Mouse (Mus musculus) kidney, postnatal 14 days (tissue): ENCODE measurements around the gene Hdac4.

ENCODE experiments used
- DNase-seq: peaks from one replicate; pipeline ENCODE4 v3.0.0; 2022; ENCODE audit warnings: mixed read lengths

The Hdac4 gene

DNA sequence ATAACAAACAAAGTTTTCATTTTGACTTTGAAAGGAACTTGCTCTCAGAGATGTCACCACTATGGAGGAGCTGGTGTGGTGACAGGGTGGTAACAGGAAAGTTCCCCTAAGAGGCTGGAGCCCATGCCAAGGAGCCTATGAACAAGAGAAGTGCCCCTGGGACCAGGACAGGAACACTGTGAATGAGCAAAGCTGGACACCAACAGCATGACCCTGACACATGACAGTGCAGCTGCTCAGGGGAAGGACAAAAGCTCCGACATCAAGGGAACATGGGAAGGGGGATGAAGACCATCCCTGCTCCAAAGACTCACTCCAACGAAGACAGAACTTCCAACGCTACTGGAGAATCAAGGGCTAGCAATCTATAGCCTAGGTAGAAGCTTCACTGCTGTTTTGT is 97.0 kb downstream of the Hdac4 start:
- no peak for DNase-seq

DNA sequence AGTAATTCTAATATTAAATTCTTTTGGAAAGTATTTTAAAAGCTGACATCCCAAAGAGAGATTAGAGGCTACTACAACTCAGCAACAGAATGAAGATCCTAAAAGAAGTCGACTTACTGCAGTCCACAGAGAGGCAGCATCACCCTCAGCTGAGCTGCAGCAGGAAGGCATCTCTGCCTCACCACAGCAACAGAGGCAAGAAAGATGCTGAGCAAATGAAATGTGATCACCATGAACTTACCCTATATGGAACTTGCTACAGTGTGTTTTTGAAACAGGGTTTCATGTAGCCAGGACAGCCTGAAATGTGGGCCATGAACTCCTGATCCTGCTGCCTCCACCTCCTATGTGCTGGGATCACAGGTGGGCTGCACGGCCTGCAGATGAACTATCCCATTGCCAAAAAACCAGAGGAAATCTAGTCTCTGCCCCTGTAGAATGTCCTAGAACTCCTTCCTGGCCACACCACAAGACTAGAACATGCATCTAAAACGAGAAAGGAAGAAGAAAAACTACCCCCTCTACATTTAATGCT is 98.4 kb downstream of the Hdac4 start:
- no peak for DNase-seq

DNA sequence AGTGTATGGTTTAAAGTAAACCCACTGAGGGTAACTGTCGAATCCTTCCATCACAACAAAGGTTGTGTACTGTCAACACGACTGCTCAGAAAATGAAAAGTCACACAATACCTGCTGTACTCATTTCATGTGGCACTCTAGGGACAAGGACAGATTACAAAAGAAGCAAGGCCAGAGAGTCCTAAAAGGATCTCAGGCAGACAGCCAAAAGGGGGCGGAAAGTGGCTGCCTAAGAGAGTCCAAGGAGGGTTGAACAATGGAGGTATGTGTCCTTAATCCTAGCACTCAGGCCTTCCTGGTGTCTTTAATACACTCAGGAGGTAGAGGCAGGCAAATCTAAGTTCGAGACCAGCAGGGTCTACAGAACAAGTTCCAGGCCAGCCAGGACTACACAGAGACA is 103.2 kb downstream of the Hdac4 start:
- no peak for DNase-seq

DNA sequence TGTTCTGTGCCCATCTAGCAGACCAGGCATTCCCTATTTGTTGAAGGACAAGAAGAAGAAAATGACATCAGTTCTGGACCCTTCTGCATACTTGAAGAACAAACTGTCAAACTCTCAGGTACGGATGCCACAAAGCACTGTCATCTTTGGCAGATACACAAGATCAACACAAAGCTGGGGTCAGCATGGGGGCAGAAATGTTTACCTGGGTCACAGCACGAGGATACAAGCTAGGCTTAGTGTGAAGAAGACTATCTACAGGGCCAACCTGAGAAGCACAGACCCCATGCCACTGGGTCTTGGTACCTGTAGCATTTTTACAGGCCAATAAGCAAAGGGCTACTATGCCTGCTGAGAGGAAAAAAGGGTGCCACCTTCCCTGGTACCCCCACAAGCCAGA is 107.7 kb downstream of the Hdac4 start:
- no peak for DNase-seq

DNA sequence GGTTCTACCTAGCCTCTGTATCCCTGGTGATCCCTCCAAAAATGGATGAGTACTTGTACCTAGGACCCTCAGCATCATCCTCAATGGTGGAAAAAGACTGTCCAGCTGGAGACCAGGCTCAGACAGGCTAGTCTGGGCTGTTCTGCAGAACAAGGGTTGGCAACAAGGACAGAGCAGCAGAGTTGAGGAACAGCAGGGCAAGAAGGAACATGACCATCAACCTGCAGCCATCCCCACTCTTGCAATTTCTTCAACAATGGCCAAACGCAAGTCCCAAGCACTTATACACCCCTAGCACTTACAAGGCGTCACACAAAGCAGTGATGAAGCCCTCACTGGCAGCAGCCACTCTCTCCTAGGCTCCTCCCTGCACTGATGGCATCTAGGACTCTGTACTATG is 108.2 kb downstream of the Hdac4 start:
- DNase-seq = no peak

DNA sequence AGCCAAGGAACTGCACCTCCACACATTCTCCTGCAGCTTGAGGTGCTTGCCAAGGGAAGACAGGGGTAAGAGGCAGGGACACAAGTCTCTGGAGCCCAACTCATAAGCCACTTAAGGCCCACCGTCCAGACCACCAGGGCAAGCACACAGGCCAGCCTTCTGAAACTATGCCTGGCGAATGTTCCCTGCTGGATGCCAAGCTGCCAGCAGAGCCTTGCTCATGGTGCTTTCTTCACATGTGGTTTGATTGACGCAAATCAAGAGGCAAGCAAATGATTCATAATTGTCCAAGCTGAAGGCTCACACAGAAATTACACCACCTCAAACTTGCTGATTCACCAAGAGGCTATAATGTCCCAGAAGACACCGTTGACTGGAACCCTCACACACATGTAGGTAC is 108.7 kb downstream of the Hdac4 start:
- no peak for DNase-seq

DNA sequence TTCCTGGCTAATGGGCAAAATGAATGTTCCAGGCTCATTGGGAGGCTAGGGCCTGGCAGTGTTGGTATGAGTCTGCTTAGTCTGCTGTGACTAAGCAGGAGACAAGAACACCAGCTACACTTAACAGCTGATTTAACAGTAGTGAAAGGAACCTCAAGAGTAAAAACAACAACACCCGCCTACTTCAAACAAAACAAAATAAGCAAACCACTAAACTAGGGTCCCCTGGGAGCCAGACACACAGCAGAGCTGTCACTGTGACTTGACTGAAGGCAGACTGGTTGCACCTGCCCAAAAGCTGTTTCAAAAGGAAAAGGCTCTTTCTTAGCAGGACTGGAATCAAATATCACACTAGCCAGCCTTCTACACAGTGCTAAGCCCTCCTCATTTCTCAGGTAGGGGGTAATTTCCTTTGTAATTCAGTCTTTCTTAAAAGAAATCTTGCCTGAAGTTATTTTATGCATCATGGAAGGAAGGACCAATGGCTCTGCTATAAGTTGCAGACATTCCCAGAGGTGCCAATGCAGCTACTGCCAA is 109.2 kb downstream of the Hdac4 start:
- no peak for DNase-seq

DNA sequence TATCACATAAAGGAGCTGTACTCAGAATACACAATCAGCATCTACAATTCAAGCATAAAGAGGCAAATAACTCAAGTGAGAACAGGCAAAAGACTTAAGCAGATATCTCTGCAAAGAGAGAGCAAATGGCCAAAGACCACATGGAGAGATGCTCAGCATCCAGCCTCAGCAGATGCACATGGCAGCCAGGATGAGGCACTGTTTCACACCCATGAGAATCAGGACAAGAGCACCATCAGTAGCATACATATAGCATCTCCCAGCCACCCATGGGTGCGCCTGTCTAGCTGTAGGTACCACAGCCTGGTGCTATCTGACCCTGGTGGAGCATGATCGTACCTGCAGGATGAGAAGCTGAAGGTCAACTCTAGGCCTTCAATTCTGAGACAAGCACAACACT is 110.8 kb downstream of the Hdac4 start:
- no peak for DNase-seq

DNA sequence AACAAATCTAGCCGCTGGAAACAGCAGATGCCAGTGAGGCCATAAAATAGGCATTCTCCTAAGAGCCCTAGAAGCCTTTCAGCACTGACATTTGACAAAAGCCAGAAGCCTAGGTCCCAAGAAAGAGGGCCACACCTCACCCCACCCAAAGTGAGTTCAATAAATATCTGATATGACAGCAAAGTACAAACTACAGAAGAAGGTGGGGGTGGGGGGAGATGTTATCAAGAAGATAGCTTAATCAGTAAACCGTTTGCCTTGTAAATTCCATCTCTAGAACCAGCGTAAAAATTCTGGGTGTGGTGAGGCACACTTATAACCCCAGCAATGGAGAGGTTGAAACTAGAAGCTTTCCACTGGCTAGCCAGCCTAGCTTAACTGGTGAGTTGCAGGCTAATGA is 111.5 kb downstream of the Hdac4 start:
- DNase-seq = no peak

DNA sequence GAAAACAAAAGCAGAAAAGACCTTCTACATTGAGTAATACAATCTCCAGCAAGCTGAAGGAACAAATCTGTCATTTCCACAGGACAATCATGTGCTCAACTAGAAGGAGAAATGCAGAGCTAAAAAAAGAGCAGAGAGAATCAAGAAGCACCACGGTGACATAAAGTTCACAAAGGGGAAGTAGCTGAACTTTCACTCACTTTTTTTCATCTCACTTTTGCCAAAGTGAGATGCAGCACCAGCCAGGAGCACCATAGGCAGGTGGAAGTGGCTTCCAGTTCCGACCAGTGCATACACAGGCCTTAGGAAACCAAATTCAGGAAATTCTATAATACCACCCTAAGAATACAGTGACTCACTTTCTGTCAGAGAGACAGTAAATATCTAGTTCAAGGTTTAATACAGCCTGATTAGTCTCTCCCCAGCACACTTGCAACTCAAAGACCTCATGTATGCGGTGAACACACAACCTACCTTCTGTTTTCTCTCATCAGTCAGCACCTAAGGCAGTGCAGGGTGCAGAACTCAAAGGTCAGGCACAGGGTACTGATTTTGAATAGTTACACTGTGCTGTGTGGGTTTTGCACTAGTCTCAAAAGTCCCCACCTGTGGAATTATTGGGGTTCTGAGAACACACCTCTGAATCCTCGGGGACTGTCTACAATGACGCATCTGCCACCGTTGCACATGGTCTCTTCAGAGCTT is 112.5 kb downstream of the Hdac4 start:
- DNase-seq = no peak

DNA sequence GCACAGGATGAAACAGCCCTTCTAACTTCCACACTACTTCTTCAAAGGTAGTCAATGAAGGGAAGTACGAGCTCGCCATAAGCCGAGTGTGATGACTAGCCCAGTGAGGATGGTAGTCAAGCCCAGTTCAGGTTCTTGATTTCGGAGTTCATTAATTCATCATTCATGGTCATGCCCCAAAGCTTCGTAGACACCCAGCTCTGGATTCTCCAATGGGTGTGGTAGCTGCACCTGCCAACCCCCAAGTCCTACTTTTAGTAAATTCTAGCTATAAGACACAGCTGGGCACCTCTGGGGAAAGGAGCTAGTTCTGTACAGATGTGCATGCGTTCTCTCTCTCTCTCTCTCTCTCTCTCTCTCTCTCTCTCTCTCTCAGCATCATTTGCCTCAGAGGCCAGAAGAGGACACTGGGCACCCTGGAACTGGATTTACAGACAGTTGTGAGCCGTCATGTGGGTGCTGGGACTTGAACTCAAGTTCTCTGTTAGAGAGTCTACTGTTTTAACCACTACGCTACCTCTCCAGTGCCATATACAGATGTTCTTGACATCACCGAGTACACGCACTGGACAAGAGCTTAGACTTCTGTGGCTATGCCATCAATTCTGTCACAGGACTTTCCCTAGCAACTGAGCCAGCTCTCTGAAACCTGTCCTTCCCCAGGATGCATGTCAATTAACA is 113.2 kb downstream of the Hdac4 start:
- no peak for DNase-seq

DNA sequence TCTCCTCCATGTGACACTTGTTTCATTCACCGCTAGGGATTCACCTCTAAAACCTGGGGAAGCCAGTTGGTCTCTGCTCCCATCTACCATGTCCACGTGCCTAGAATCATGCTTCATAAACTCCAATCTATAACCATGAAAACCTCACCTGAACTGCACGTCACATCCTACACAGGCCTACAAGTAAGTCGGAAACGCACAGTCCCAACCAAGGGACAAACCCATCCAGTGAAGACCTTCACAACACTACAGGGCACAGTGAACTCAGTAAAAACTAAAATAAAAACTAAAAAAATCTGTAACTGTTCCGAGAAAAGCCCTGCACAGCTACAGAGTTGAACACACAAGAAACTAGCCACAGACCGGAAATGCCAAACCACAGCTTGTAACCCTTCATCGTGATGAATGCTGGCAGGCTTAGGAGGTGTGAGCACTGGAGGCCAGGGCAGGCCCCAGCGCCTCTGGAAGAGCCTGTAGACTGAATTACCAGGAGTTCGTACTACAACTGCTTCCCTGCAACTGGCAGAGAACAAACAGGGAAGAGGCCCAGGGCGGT is 115.4 kb downstream of the Hdac4 start:
- peak; percentile 40 for DNase-seq

DNA sequence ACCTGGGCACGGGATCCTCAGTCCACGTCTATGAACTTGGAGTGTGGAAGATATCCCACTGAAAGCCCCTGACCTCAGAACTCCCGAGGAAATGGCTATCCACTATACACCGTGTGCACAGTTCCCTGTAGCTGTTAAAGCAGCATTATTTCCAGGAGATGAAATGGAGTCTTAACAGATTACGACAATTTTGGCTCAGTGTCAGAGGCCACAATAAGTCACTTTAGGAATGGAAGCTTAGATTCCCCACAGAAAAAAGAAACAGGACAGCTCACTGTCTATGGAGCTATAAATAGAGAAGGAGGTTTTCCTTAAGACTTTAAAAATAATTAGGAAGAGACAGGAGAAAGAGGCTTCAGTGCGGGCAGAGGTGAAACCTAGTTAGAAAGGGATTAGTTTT is 120.2 kb downstream of the Hdac4 start:
- DNase-seq = peak; percentile 45

DNA sequence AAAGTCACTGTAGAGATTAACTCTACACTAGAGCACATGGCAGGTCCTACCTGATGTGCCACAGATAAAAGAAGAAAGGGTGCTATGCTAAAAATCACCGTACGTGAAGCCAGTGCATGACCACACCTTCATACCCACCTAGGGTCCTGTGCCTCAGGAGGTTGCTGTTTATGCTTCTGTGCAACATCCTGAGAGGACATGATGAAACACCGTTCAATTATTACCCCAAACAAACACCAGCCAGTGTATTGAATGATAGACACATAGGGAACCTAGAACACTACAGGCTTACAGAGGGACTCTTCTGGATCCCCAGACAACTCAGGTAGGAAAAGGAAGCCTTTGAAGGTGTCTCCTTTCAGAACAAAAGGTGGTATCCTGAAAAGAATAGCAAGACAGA is 120.8 kb downstream of the Hdac4 start:
- DNase-seq = no peak

DNA sequence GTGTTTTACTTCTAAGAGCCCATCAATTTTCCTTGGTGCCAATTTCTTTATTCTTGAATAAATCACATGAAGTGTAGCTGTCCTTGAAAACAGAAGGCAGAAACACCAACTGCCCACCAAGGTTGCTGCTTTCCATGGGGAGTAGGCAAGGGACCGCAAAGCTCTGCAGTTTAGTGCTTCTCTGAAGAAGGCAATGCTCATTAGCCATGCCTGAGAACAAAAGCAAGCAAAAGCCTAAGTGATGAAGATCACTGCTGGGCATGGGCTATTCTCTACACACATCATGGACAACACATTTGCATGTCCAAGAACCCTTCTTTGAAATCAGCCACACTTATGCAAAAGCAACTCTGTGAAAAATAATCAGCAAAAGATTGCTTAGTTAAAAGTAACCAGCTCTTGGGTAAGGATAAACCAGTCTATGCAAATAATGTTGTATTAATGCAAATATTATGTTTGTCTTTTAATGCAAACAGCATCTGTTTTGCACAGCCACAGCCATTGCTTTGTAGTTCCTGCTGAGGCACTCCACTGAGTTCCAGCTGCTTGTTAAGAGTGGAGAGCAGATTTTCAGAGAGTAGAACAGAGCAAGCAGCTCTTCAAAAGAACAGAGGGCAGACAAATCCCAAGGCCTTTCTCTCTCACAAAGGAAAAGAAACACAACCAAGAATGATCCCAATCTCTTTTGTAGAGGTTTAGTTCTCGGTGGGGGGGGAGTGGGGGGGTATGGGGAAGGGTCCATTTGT is 125.4 kb downstream of the Hdac4 start:
- no peak for DNase-seq

DNA sequence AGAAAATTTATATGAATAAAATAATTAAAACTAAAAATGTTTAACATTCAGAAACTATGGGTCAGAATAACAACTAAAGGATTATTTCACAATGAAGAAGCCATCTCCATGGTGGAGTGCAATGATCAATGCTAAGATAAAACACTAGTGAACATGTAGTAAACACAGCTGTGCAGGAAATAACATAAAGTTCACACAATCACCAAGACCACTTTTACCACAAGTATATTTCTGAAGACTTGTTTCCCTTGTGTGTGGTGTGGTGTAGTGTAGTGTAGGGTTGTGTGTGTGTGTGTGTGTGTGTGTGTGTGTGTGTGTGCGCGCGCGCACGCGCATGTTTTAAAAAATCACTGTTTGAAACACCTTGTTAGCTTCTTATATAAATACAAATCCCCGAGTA is 126.0 kb downstream of the Hdac4 start:
- DNase-seq = no peak

DNA sequence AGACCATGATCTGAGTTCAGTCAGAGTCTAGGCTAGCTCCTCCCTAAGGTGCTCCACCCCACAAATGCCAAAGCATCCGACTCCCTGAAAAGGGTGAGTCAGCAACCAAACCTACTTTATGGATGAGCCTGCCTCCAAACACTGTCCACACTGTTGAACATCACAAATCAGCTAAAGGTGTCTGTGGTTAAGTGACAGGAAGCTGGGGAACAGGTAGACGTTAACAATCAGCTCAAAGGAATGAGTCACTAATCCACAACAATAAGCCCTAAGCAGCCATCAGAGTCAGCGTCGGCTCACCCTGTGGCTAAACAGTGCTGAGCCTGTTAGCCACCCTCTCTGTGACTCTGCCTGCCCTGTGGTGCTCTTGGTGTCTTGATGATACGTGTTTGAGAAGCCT is 131.2 kb downstream of the Hdac4 start:
- no peak for DNase-seq

DNA sequence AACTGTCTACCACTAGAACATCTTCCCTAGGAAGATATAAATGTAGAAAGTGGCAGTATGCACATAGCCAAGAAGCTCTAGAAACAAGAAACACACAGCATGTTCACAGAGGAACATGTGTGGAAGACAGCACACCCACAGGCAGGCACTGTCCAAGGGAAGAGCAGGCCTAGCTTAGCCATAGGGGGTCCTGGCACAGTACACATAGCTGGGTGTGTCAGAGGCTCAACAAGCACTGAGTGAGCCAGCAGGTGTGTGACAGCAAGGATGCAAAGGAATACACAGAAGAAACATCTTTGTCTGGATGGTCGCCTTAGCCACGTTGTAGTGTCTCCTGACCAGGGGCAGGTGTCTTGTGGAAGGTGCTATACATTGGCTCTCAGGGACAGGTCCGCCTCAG is 132.2 kb downstream of the Hdac4 start:
- no peak for DNase-seq

DNA sequence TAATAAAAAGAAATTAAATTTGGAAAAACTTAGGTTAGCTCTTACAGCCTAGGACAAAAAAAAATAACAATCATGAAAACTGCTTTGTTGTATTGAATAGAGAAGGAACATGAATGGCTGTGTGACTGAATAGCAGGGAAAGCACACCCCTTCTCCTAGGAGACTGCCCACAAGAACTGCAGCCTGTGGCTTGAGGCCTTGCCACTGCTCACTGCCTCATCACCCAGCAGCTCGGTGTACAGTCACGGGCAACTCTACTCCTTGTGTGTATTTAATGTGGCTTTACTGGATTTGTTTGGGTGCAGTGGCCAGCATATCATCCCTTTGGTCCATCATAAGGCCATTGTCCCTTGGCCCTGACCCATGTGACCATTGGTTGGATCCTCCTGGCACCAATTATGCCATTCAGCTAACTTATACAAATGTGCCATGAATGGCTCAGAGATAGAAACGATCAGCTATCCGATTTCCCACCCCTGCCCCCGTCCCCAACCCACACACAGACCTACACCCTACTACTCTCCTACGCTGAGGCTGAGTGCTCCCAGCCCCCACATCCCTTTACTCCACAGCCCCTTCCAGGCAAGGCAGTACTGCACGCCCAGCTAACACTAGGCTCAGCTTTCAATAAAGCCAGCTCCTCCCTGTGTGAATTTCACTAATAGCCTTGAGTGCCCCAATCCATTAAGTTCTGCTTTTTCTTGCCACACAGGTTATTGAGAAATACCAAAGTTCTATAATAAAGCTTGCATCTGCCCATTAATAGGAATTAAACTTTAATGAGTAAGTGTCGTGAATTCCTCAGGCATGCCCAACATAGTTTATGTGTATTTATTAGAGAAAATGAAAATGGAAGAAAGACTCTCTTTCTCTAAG is 134.1 kb downstream of the Hdac4 start:
- DNase-seq = no peak

DNA sequence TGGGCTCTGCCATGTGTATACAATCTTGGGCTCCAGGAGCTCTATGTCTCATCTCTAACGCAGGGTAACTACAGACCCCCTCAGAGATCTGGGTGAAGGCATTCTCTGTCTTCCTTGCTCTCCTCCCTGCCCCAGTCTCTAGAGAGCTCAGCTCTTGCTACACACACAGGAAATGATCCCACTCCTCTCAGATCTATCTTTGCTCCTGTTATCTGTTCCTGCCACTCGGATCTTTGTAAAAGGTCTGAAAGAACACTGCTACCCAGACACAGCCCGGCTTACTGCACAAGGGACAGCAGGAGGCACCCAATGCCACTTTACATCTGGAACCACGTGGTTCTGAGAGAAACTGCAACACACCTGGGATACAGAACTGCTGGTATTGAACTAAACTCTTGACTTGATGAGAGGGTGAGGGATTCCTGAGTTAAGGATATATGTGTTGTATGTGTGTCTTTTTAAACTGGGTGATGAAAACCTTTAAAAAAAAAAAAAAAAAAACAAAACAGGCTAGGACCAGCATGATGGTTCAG is 134.9 kb downstream of the Hdac4 start:
- DNase-seq = no peak

DNA sequence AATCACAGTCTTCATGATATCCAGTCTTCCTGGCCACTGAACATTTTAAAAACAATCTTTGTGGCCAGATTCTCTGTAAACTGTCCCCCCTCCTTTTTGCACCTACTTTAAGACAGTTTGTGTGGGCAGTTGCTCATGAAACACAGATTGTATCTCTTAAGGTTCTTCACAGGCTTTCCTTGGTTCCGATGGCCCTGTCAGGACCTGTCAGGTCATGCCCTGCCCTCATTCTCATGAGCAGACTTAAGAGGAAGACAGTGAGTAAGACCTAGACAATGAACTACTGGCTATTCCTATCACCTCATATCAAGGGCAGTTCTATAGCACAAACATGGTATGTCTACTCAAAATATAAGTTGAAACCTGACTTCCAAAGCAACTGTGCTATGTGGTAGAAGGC is 135.9 kb downstream of the Hdac4 start:
- no peak for DNase-seq
